Mouse (Mus musculus) cerebellum, adult 9-10 months (tissue): ENCODE measurements at regions not wholly inside any gene's neighbourhood (a gene's known extent, or its start where the extent isn't known, plus 50 kb on each side); places are given as distances from the start of the nearest gene placed in this dataset.

Source experiments
- DNase-seq: peaks from one replicate; pipeline ENCODE4 v3.0.0; 2022

- no peak for DNase-seq
Observed at GRCm38 (mm10) chr11:41370995-41371394, 615.9 kb upstream of the Ccng1 start.

- no peak for DNase-seq
Observed at GRCm38 (mm10) chr11:41341107-41341506, 586.0 kb upstream of the Ccng1 start.

GRCm38 (mm10) chr11:41340383-41340782, 585.3 kb upstream of the Ccng1 start:
- DNase-seq = no peak

DNA sequence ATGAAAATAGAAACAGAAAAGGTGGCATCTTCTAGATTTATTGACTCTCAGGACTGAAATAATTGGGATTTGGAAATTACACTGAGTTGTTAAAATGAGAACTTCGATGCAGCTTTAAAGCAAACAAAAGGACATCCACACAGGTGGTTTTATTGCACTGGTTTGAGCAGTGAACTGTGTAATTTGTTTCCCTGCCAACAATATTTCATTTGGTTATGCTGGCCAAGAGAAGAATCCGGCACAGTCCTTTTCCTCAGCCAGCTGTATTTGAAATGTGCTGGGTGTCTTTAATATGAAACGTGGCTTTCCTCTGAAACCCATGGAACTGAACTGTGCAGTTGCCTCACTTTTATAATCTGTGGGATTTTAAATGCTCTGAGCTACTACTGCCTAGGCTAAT, 582.0 kb upstream of the Ccng1 start:
- DNase-seq = peak; percentile 53

DNA sequence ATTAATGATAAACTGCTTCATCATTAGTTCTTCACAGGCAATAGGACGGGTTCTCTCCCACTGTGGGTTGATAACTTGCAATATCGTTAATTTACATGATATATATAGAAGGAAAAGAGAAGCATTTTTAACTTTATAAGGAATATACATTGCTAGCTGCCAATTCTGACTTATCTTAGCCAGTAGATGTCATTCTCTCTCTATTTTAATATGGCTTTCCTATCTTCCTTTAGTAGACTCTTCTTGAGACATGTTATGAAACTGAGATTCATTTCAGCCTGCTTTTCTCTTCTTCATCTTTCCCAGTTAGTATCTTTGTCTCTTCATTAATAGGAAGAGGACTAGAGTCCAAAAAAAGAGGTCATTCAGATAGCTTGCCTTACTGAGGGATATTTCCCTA, 578.6 kb upstream of the Ccng1 start:
- DNase-seq = peak; percentile 4
